Mouse (Mus musculus): Measurements from ENCODE around the gene Sox5. TPM values are rescaled to one million over a fixed set of nuclear protein-coding genes. Genes with fewer than 3 reads are reported as not detected.

Sox5 gene
- polyA plus RNA-seq, 1 experiment, result 24.3 TPM

DNA sequence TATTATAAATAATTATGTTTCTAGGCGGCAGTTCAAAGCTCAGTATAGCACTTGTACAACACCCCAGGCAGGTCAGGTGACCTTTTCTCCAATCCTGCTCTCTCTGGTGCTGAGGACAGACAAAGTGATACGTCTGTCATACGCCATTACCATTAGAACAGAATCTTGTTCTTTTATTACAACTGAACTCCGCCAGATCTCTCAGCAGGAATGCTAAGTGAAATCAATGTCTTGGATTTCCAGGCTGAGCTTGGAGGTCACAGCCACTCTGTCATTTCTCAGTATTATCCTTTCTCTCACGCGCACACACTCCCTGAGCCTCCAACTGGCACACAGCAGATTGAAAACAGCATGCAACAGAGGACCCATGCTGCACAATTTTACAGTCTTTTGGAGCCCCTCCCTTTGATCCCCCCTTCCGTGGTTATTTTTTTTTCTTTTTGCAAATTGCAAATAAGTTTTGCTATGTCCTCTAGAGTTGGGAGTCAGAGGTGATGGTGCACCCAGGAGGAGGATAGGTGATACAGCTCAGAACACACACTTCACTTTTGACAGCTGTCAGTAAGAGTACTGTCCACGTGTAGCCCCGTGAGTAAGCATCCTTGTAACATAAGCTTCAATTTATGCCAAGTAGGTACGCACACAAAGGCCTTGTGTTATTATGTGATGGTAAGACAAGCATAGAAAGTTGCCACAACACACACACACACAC lies 877.6 kb downstream of the Sox5 start:
- Histone ChIP-seq H3K27ac (ENCODE audit: insufficient read depth, low read length) (no peak overlapping the region), H3K4me3 (ENCODE audit: insufficient read depth, low read length) (no peak overlapping the region), H3K4me1 (ENCODE audit: control insufficient read depth, insufficient read depth, low read length) (no peaks in the 10 kb centered on the region)
- TF ChIP-seq POLR2A (IDR thresholded peaks at IDR 0.05; ENCODE audit: extremely low read depth, insufficient read depth, low read length), result no peak
- TF ChIP-seq CTCF (IDR thresholded peaks at IDR 0.05; ENCODE audit: extremely low read depth, insufficient read depth, low read length), result no peak

DNA sequence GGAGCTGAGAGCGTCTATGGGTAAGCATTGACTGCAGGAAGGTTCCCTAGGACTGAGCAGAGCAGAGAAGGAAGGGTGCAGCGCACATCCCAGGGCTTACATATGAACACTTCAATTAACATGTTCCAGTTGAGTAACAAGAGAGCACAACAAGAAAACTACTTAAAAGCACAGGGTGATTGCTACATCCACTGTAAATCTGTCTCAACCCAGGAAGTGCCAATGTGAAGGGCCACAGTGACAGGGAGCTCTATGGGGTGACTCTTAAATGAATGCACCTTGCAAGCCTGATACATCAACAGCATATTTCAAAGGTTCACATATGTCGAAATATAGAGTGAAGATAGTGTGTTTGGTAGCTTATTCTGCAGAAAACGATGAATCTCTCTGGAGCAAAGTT lies 880.9 kb downstream of the Sox5 start:
- H3K4me3 ChIP-seq (ENCODE audit: insufficient read depth, low read length), result no peak overlapping the region
- peaks cover under 1% of the 10 kb centered on the region; the same call in 1 of the 2 replicates for H3K4me1 ChIP-seq (ENCODE audit: control insufficient read depth, insufficient read depth, low read length)
- TF ChIP-seq POLR2A (IDR thresholded peaks at IDR 0.05; ENCODE audit: extremely low read depth, insufficient read depth, low read length) (no peak), CTCF (IDR thresholded peaks at IDR 0.05; ENCODE audit: extremely low read depth, insufficient read depth, low read length) (no peak)
- no peak overlapping the region for H3K27ac ChIP-seq (ENCODE audit: insufficient read depth, low read length)

- H3K27ac ChIP-seq (ENCODE audit: insufficient read depth, low read length), result no peak overlapping the region
- TF ChIP-seq POLR2A (IDR thresholded peaks at IDR 0.05; ENCODE audit: extremely low read depth, insufficient read depth, low read length) (no peak), CTCF (IDR thresholded peaks at IDR 0.05; ENCODE audit: extremely low read depth, insufficient read depth, low read length) (no peak)
- peaks cover 2% of the 10 kb centered on the region; the same call in 1 of the 2 replicates for H3K4me1 ChIP-seq (ENCODE audit: control insufficient read depth, insufficient read depth, low read length)
- H3K4me3 ChIP-seq (ENCODE audit: insufficient read depth, low read length), result no peak overlapping the region
These were observed 886.7 kb downstream of the Sox5 start for GRCm38 (mm10) chr6:143895092-143895491.

DNA sequence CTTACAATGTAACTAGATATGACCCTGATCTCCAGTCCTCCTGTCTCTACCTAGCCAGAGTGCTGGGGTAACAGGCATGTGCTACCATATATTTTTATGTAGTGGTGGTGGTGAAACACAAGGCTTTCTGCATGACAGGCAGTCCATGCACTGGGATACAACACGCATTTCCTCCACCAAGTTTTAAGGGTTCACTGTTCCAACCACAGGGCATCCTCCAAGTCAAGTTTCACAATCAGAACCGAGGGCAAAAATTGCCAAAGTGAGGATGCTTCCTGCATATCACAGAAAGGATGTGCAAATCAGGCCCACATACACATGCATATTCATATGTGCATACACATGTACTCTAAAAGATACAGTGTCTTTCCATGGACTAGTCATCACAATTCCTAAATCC lies 888.9 kb downstream of the Sox5 start:
- TF ChIP-seq CTCF (IDR thresholded peaks at IDR 0.05; ENCODE audit: extremely low read depth, insufficient read depth, low read length), result no peak
- no peak for TF ChIP-seq POLR2A (IDR thresholded peaks at IDR 0.05; ENCODE audit: extremely low read depth, insufficient read depth, low read length)
- H3K27ac ChIP-seq (ENCODE audit: insufficient read depth, low read length), result no peak overlapping the region

GRCm38 (mm10) chr6:143888556-143888955 lies 893.2 kb downstream of the Sox5 start:
- no peak for TF ChIP-seq CTCF (IDR thresholded peaks at IDR 0.05; ENCODE audit: extremely low read depth, insufficient read depth, low read length)
- no peak for TF ChIP-seq POLR2A (IDR thresholded peaks at IDR 0.05; ENCODE audit: extremely low read depth, insufficient read depth, low read length)
- H3K27ac ChIP-seq (ENCODE audit: insufficient read depth, low read length), result no peak overlapping the region
- no peak overlapping the region for H3K4me3 ChIP-seq (ENCODE audit: insufficient read depth, low read length)
- no peaks in the 10 kb centered on the region for H3K4me1 ChIP-seq (ENCODE audit: control insufficient read depth, insufficient read depth, low read length)

More for the DNA sequence above, 888.9 kb downstream of the Sox5 start:
- Histone ChIP-seq H3K4me1 (ENCODE audit: control insufficient read depth, insufficient read depth, low read length) (peaks cover 2% of the 10 kb centered on the region; the same call in 1 of the 2 replicates), H3K4me3 (ENCODE audit: insufficient read depth, low read length) (no peak overlapping the region)

- Histone ChIP-seq H3K27ac (ENCODE audit: insufficient read depth, low read length) (no peak overlapping the region), H3K4me3 (ENCODE audit: insufficient read depth, low read length) (no peak overlapping the region), H3K4me1 (ENCODE audit: control insufficient read depth, insufficient read depth, low read length) (no peaks in the 10 kb centered on the region)
- TF ChIP-seq POLR2A (IDR thresholded peaks at IDR 0.05; ENCODE audit: extremely low read depth, insufficient read depth, low read length) (no peak), CTCF (IDR thresholded peaks at IDR 0.05; ENCODE audit: extremely low read depth, insufficient read depth, low read length) (no peak)
These were observed 903.3 kb downstream of the Sox5 start for GRCm38 (mm10) chr6:143878525-143878924.

- no peak overlapping the region for H3K4me3 ChIP-seq (ENCODE audit: insufficient read depth, low read length)
- peaks cover 2% of the 10 kb centered on the region; the same call in 1 of the 2 replicates for H3K4me1 ChIP-seq (ENCODE audit: control insufficient read depth, insufficient read depth, low read length)
- no peak overlapping the region for H3K27ac ChIP-seq (ENCODE audit: insufficient read depth, low read length)
- no peak for TF ChIP-seq POLR2A (IDR thresholded peaks at IDR 0.05; ENCODE audit: extremely low read depth, insufficient read depth, low read length)
- no peak for TF ChIP-seq CTCF (IDR thresholded peaks at IDR 0.05; ENCODE audit: extremely low read depth, insufficient read depth, low read length)
These were observed 913.0 kb downstream of the Sox5 start for GRCm38 (mm10) chr6:143868790-143869189.

DNA sequence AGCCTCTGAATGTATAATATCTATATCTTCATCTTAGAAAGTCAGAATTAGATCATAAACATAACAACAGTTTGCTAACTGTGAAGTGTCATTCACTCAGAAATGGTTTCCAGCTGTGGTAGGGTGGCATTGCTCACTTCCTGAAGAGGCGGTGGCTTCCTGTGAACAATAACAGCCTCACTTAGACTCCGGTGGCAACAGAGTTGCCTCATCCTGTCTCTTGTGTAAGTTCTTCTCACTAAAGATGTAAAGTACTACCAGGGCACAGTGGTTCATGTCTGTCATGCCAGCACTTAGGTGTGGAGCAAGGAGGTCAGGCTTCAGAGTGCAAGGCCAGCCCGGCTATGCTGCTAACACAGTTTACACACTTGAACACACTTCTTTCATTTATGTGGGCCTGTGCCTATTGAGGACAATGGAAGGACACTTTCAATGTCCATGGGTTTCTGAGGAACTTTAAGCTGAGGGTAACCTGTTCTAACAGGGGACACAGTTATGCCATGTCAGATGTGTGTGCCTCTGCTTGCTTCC lies 913.6 kb downstream of the Sox5 start:
- Histone ChIP-seq H3K27ac (ENCODE audit: insufficient read depth, low read length) (no peak overlapping the region), H3K4me1 (ENCODE audit: control insufficient read depth, insufficient read depth, low read length) (peaks cover 3% of the 10 kb centered on the region; the same call in 1 of the 2 replicates), H3K4me3 (ENCODE audit: insufficient read depth, low read length) (no peak overlapping the region)
- TF ChIP-seq CTCF (IDR thresholded peaks at IDR 0.05; ENCODE audit: extremely low read depth, insufficient read depth, low read length) (no peak), POLR2A (IDR thresholded peaks at IDR 0.05; ENCODE audit: extremely low read depth, insufficient read depth, low read length) (no peak)

DNA sequence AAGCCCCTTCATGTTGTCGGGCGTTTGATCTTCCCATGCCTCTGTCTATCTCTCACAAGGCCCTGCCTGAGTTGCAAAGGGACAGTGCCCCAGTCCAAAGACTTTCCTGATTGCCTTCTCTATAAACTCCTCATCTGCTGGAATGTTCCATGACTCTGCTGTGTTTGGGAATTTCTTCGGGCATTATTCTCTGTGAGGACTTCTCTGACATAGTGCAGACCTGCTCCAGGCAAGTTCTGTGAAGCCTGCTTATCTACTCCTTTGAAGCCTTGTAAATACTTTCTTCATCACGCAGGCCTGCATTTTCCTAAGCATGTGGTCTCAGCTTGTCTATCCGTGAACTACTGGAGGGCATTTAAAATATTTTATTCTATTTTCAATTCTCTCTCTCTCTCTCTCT lies 914.7 kb downstream of the Sox5 start:
- H3K27ac ChIP-seq (ENCODE audit: insufficient read depth, low read length), result no peak overlapping the region
- TF ChIP-seq CTCF (IDR thresholded peaks at IDR 0.05; ENCODE audit: extremely low read depth, insufficient read depth, low read length) (no peak), POLR2A (IDR thresholded peaks at IDR 0.05; ENCODE audit: extremely low read depth, insufficient read depth, low read length) (no peak)
- H3K4me3 ChIP-seq (ENCODE audit: insufficient read depth, low read length), result no peak overlapping the region
- H3K4me1 ChIP-seq (ENCODE audit: control insufficient read depth, insufficient read depth, low read length), result peaks cover 3% of the 10 kb centered on the region; the same call in 1 of the 2 replicates

DNA sequence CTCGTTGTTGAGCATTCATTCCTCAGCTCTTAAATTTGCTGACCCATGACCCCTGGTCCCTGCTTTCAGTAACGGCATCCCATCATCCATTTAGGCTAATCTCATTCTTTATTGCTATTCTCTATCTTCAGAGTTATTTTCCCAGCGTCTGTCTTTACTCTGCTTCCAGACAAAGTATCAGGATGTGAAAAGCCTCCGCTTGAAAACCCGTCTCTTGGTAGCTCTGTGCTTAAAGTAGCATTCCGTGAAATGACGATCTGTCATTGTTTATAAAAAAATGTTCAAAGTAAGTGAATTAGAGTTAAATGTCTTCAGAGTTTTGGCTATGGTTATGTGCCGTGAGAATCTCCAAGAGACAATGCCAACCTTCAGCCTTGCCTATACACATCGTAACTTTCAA lies 915.2 kb downstream of the Sox5 start:
- Histone ChIP-seq H3K4me1 (ENCODE audit: control insufficient read depth, insufficient read depth, low read length) (peaks cover 3% of the 10 kb centered on the region; the same call in 1 of the 2 replicates), H3K27ac (ENCODE audit: insufficient read depth, low read length) (no peak overlapping the region), H3K4me3 (ENCODE audit: insufficient read depth, low read length) (no peak overlapping the region)
- TF ChIP-seq POLR2A (IDR thresholded peaks at IDR 0.05; ENCODE audit: extremely low read depth, insufficient read depth, low read length), result no peak

All from cortical plate, adult 2 months (tissue).